Mouse (Mus musculus): Measurements from ENCODE around the gene Pphln1. TPM values are rescaled to one million over a fixed set of nuclear protein-coding genes. Genes with fewer than 3 reads are reported as not detected.

Pphln1 gene
- polyA plus RNA-seq, 3 experiments from 2014 or later: 26.4 to 47.1 (median 37.0) TPM

DNA sequence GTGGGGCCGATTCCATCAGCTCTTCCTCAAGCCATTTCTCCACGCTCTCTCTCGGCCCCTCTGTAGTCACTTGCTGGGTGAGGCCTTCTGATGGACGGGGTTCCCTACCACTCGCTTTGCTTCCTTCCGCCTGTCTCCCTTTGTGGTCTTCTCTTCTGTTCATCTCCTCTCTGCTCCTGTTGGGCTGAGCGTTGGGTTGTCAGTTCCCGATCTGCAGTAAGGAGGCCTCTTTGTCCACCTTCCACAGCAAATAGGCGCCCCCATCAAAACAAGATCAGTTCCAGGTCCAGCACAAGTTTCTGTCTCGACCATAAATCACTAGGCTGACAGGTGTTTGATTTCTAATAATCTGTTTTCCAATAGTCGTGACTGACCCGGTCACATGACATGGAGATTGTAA, 37.8 kb downstream of the Pphln1 start:
- no peak for ATAC-seq

DNA sequence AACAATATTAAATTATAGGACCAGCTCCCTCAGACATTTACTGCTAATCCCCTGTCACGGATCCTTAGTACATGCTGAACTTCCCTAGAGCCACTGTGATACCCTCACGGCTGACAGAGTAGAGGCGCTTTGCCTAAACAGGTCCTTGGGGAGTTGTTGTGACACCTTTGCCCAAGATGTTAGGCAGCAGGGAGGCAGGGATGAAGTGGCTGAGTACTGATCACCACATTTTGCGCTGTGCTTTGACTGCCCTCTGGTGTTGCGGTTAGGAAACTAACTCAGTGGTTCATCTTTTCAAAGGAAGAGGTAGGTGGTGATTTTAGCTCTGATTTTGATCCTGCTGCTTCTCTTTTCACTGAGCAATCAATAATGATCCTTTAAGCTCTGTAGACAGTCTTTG, 40.5 kb downstream of the Pphln1 start:
- ATAC-seq: peak; percentile 83

DNA sequence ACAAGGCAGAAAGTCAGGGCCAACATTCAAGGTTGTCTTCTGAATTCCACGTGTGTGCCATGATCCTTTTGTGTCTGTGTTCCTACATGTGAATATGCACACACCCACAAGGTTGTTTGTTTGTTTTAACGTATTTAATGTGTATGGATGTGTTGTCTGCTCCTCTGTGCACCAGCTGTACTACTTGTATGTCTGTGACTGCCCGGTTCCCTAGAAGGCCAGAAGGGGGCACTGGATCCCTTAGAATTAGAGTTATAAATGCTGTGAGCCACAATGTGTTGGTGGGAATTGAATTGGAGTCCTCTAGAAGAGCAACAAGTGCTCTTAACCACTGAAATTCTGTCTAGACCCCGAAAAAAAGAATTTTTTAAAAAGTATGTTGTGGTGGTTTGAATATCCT, 44.1 kb downstream of the Pphln1 start:
- ATAC-seq: no peak

DNA sequence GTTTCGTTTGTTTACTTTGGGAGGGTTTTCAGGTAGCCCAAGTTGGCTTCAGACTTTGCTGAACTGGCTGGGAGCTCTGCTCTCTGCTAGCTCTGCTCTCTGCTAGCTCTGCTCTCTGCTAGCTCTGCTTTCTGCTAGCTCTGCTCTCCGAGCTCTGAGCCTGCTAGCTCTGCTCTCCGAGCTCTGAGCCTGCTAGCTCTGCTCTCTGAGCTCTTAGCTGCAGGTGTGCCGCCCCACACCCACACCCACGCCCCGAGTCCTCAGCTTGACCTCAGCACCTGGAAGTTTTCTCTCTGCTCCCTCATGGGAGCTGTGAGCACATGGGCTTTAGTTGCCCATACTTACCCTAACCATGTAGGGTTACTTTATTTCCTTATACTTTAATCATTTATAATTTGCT, 45.5 kb downstream of the Pphln1 start:
- ATAC-seq: no peak

DNA sequence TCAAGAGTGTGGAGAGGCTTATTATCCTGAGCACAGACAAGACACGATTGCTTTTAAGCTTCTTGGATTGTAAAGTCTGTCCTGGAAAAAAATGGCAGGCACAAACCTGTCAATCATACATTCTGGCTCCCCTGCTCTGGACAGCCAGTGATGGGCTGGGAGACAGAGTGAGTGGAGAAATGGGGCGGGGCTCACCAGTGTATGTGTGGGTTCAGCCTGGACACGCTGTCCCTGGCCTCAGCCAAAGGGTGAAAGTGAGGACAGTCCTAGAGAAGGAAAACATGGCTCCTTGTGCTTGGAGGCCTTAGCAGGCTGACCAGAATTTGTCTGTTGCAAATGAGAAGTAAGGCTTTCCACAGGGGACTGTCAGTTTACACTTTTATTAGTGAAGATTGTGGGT, 50.7 kb downstream of the Pphln1 start:
- no peak for ATAC-seq

DNA sequence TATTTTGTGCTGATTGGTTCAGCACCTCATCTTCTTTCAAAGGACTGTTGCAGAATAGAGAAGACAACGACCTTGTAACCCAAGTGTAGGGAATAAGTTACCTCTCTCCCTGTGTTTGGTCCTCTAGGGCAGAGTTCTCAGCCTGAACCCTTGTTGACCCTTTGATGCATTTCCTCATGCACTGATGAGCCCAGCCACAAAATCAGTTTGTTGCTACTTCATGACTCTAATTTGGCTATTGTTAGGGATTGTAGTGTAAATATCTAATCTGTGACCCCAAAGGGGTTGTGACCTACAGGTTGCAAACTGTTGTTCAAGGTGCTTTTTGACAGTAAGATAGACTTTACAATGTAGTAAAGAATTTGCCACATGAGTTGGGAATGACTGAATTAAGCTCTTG, 55.1 kb downstream of the Pphln1 start:
- no peak for ATAC-seq

DNA sequence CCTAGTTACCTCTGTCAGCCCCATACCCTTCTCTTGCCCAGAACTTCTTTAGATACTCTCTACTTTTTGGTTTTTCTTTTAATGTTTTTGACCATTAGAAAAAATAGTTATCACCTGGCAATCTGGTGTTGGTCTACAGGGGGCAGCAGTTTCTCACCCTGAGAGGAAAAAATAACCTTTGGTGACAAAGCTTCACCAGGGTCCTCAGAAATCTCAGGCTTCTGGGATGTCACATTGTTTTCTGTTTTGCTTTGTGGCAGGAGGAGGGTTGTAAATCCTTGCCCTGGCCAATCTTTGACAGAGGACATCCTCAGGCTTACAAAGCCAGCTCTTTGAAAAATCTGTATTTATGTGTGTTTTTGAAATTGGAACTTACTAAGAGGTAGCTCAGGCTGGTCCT, 57.9 kb downstream of the Pphln1 start:
- ATAC-seq: no peak

DNA sequence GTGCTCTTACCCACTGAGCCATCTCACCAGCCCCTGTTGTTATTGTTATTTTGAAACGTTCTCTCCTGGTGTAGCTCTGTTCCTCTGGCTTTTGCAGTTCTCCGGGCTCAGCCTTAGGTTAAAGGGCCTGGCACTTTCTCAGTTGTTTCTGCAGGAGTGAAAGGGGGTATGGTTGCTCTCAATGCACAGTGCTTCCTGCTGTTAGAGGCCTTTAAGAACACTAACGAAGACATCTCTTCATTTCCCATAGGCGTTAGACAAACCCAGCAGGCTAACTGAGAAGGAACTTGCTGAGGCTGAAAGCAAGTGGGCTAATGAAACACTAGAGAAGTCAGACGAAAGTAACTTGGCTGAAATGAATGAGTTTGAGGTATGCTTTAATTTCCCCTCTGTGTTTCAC, 61.3 kb downstream of the Pphln1 start:
- no peak for ATAC-seq

DNA sequence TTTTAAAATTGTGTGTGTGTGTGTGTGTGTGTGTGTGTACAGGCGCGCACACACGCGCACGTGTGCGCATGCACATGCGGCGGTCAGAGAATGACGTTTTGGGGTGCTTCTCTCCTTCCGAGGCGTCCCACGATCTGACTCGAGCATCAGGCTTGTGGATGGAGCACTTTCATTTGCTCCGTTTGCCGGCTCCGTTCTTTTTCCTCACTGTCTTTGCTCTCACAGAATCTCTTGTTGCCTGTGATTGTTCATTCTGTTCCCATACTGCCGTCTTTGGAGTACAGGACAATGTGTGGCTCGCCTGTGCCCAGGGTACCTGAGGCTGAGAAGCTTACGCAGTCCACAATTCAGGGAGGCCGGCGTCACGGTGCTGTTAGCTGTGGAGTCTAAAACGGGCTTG, 62.9 kb downstream of the Pphln1 start:
- no peak for ATAC-seq

DNA sequence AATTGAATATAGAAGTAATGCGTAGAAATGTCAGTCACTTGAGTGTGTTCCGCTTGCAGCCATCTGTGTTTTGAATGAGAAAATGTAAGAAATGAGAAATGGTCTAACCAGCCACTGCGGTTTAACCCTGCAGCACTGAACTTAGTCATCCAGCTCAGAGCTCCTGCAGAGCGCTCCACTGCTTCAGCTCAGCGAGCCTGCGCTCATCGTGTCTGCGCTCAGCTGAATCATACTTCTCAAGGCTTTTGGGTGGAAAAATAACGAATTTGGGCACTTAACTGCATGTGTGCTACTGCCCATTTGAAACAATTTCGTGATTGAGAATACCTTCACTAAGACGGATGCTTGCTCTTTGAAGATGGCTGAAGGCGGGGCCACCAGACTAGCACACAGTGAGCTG, 73.5 kb downstream of the Pphln1 start:
- ATAC-seq: no peak

DNA sequence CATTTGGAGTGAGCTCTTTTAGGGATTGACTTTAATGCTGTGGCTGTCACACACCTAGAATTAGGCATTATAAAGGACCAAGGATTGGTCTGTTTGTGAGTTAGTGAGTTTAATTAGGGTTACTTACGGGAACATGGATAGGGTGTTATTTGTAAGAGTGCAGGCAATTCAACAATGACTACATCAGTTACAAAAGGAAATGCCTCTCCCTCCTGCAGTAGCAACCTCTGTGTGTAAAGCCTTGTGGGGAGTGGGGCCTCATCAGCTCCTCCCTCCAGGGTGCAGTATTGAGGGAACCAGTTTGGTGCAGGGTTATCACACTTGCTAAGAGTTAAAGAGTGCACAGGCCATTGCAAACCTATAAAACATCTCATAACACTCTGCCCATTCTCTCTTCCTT, 73.9 kb downstream of the Pphln1 start:
- ATAC-seq: no peak

DNA sequence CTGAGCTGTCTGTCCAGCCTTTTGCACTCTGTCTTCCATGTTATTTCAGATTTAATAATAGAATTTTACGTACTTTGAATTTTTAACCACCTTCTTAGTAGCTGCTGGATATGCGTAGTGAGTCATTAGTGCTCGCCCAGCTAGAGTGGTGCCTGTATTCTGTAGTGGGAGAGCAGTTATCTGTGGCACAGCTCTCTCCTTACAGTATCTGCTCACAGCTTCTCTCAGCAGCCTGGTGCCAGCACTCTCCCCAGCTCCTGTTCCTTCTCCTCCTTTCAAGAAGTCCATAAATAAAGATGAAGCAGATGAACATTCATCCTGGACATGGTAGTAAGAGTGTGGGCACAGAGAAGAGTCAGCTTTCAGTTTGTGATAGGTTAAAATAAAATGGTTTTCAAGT, 76.1 kb downstream of the Pphln1 start:
- no peak for ATAC-seq

DNA sequence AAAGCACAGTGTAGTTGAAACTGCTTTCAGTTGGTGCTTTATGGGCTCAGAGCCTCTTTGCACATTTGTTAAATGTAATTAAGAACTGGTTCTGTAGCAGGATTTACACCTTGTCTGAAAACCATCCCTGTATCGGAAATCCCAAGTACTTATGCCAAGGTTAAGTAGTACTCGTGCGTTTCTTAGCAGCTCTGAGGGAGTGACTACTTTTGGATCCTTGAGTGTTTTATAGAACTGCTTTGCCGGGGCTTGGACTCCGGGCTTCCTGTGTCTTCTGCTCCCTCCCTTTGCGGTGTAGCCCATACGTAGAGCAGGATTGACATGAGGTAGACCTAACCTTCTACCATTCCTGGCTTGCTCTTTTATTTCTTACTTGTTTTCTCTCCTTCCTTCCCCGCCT, 77.5 kb downstream of the Pphln1 start:
- ATAC-seq: no peak

DNA sequence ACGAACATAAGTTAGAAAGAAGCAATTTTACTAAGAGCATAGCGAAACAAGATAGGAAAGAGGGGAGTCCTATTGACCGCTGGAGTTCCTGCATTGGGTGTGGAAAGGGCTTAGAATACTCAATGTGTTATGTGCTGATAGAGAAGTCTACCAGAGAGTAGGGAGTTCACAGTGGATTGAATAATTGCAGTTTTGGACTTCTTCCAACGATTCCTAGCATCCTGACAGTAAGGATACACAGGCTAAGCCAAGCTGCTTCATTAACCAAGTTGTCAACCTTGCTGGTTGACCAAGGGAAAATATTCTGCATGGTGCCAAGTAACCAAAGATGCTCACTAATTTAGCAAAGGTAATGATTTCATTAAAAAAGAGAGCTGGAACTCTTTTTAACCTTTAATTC, 79.6 kb downstream of the Pphln1 start:
- no peak for ATAC-seq

DNA sequence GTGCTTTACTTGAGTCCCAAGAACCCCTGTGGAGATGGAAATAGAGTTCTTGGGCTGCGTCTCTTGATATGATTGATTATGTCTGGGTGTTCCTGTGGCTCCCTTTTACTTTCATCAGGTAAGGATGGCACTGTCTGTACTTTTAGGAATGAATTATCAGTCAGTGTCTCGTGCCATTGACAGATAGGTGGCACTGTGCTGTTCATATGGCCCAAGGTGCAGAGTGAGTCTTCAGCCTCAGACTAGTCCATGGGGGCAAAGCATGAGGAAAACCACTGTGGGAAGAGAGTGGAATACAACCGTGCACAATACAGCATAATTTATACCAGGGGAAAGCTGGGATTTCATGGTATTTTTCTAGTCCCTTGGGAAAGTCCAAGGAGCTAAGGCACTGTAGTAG, 80.5 kb downstream of the Pphln1 start:
- ATAC-seq: no peak

DNA sequence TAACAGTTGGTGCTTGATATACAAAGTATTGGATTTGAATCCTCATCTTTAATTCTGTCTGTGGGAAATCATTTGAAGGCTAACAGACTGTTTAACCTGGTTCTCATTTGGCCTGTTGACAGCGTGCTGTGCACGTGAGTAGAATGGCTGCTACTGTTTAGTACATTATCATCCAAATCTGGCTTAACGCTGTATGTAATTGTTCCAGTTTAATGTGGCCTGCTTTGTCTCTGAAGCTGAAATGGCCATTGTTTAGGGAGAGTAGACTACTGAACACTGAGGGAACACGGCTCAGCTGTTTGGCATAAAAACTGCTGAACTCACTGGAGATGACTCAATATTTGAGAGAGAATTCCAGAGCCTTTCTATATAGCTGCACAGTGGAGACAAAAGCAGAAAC, 81.3 kb downstream of the Pphln1 start:
- ATAC-seq: no peak

DNA sequence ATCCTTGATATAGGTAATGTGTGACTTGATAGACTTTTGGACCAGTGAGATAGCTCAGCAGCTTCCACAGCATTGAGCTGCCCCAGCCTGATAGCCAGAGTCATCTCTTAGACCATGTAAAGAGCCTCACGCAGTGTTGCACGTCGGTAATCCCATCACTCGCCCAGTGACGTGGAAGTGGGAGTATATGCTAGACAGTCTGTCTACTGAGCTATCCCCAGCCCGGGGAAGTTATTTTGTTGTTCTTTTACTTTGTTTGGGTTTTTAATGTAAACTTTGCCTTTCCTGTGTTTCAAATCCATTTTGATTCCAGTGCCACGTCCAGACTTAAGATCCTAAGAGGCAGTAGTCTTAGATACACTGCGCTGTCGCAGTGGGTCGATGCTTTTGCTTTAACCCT, 83.0 kb downstream of the Pphln1 start:
- ATAC-seq: no peak

DNA sequence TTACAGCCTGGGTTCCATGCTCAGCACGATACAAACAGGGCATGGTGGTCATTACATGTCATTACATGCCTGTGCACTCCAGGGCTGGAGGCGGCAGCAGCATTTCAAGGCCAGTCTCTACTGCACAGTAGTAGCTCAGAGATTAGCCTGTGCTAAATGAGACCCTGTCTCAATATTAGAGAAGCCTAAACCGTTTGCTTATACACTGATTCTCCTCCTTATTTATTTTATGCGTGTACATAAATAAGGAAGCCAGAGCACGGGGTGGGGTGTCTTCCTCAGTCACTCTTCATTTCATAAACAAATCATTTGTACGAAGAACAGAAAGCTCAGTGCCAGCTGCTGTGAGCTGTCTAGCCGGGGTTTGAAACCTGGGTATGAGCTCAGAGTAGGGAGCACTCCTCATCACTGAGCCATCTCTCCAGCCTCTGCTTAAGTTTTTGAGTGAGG, 86.1 kb downstream of the Pphln1 start:
- no peak for ATAC-seq

DNA sequence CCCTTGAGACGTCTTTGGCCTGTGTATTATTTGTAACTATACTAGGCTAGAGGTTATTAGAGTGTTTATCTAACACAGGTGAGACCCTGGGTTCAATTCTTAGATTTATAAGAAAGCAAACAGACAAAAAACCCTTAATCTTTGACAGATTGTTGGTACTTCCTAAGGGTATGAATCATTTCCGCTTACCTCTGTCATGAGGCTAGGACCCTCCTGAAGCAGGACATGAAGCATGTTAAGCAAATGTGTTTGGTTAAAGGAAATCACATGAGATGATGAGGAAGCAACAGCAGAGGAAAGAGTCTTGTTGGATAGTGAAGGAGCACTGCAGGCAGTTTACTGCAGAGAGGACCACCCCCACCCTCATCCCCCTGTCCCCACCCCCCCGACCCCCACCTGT, 87.1 kb downstream of the Pphln1 start:
- no peak for ATAC-seq

DNA sequence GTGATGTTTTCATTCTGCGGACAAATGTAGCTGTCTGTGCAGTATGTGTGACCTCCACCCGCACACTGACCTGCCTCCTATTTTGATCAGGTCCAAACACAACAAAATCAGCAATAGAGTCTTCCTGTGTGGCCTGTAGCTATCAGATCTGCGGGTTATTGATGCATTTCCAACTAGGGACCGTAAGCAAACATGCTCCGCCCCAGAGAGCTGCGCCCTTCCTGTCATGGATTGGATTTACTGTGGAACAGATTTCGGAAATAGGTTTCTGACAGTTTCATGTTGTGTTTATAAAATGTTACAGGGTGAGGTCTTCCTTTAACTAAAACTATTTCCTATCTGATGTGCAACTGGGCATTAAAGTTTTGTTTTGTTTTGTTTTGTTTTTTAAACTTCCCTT, 87.9 kb downstream of the Pphln1 start:
- no peak for ATAC-seq

DNA sequence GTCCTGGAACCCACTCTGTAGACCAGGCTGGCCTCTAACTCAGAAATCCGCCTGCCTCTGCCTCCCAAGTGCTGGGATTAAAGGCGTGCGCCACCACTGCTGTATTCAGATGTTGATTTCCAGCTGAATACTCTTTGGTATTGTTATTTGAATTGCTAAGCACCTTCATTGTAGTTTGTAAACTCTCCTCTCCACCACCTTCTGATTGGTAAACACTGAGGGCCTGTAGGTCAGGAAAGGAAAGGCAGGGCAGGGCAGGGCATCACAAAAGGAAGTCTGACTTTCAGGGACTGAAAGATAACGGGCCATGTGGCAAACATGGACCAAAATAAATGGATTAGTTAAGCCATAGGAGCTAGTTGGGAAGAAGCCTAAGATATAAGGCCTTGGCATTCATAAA, 91.4 kb downstream of the Pphln1 start:
- ATAC-seq: no peak

DNA sequence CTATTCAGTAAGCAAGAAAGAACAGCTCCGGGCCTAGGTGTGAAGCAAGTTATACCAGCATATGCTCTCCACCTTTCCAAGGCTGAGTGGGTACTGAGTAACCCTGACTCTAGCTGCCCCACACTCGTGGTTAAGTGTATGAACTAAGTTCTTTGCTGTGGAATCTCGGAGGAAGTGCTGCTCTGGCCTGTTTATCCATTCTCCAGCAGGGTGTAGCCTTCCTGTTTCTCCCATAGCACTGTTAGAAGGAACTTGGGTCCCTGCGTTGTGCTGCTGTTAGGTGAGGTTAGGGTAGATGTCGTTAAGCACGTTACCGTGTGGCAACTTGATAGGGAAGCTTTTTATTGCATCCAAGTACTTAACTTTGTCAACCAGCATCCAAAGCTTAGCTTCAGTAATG, 96.5 kb downstream of the Pphln1 start:
- ATAC-seq: no peak

DNA sequence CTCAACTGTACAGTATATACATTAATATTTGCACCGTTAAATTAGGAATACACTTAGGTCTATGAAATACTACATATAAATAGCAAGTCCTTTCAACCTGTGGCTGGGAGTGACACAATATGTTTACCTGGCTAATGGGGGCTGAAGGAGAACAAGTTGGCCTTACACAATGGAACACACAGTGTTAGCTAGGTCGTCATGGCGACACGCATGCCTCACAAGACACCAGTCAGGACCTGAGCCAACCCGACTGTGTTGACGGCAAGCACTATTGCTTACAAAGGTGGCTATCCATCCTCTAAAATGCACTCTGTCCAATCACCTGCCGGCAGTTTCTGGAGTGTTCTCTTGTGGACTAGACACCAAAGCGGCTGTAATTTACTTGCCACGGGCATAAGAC, 101.7 kb downstream of the Pphln1 start:
- no peak for ATAC-seq

DNA sequence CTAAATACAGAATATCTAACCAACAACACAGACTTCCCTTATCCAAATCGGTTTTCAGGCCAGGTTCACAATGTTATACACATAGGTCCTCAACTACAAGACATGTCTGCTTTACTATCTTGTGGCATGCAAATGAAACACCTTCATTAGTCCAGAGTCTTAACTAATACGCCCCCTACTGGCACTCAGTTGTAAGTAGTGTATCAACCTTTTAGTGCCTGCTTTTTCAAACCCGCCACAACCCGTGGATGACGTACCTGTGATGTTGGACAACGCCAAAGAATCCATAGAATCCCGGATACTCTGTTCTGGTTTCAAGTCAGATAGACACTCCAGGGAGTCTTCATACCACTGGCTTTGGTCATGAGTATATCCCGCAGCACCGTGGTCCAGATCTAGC, 104.6 kb downstream of the Pphln1 start:
- no peak for ATAC-seq

DNA sequence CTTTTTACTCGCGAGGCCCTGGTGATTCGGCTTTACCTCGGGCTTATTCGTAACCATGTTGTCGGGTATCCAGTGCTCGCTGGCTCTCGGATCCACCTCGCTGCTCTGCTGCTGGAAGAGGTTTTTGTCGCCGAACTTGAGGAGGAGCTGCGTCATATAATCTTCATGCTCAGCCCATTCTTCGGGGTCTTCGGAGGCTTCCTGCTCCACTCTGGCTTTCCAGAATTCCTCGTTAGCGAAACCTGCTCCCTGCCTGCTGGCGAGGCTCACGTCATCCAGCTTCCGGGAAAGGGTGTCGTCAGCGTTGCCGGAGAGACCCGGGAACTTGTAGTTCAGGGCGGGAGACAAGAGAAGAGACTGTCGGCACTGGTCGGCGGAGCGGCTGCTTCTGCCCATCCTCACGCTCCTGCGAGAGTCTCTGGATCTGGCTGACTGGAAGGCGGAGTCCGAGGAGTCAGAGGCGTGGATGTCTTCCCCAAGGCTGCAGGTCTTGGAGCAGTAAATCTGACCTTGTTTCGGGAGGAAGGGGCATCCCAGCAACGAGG, 105.1 kb downstream of the Pphln1 start:
- no peak for ATAC-seq

DNA sequence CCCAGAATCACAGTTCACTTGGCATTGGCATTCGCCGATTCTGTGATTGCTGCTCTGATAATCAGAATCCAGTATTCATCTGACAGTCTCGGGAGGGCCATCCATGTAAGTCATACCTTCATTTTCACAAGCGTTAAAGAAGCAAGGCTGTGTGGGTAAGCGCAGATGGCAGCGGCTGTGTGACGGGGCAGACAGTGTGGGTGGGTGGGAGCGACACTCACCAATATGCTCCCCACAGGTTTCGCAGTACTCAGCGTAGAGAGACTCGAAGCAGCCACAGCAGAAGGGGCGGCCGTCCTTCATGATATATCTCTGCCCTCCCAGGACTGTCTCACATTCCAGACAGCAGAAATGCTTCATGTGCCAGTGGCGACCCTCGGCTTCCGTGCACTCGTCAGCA, 106.7 kb downstream of the Pphln1 start:
- ATAC-seq: no peak
